Mouse (Mus musculus) forebrain, embryonic 11.5 days (tissue): ENCODE measurements around the gene Ephb6. TPM values are rescaled to one million over a fixed set of nuclear protein-coding genes. Genes with fewer than 3 reads are reported as not detected.

Source experiments
- ATAC-seq: fragments of 200-750 bp; cut with Nextera tagmentation; replicated peaks from 2 replicates; pipeline ENCODE4 v1.8.0; 2017; ENCODE audit warnings: moderate TSS enrichment; ENCODE audit not compliant: low FRiP score
- DNase-seq: peaks from one replicate; pipeline ENCODE4 v3.0.0-alpha.2; 2017; ENCODE audit warnings: low spot score
- H3K27ac ChIP-seq: fragments of 300-500 bp; sonication (generic); 2 replicates; pipeline ENCODE4 v1.5.1; 2014; ENCODE audit warnings: low read depth, low read length
- H3K27me3 ChIP-seq: fragments of 300-500 bp; sonication (generic); 2 replicates; pipeline ENCODE4 v1.6.1; 2014; ENCODE audit warnings: mild to moderate bottlenecking, low read length, mixed read lengths; ENCODE audit not compliant: control insufficient read depth, insufficient read depth
- H3K36me3 ChIP-seq: fragments of 300-500 bp; sonication (generic); 2 replicates; pipeline ENCODE4 v1.6.1; 2014; ENCODE audit warnings: mild to moderate bottlenecking, low read length, moderate library complexity, mixed read lengths; ENCODE audit not compliant: control insufficient read depth, insufficient read depth
- H3K4me1 ChIP-seq: fragments of 300-500 bp; sonication (generic); replicated peaks from 2 replicates; pipeline ENCODE4 v1.6.1; 2014; ENCODE audit warnings: low read length, mixed read lengths; ENCODE audit not compliant: control insufficient read depth, insufficient read depth
- H3K4me2 ChIP-seq: fragments of 300-500 bp; sonication (generic); 2 replicates; pipeline ENCODE4 v1.6.1; 2014; ENCODE audit warnings: low read depth, mild to moderate bottlenecking, low read length, moderate library complexity, mixed read lengths; ENCODE audit not compliant: severe bottlenecking
- H3K4me3 ChIP-seq: fragments of 300-500 bp; sonication (generic); 2 replicates; pipeline ENCODE4 v1.5.1; 2014; ENCODE audit warnings: low read depth, low read length
- H3K9ac ChIP-seq: fragments of 300-500 bp; sonication (generic); 2 replicates; pipeline ENCODE4 v1.6.1; 2014; ENCODE audit warnings: low read length
- H3K9me3 ChIP-seq: fragments of 300-500 bp; sonication (generic); 2 replicates; pipeline ENCODE4 v1.6.1; 2016; ENCODE audit warnings: low read length, mixed read lengths; ENCODE audit not compliant: control insufficient read depth
- WGBS: fragments of 180-500 bp; shearing (Covaris S2); extraction: QIAGEN DNeasy Blood & Tissue Kit; methylation state at CpG from one replicate; pipeline ENCODE4 v1.1.7; 2014; 5-methylcytosine and 5-hydroxymethylcytosine counted together
- polyA plus RNA-seq: library from polyadenylated mRNA; unstranded; fragments of >200 nt; fragmentation: Nextera tagmentation; extraction: Ambion mirVana; gene quantifications from 2 replicates; pipeline ENCODE4 v1.2.1, GENCODE M21; 2014

Ephb6 gene
- polyA plus RNA-seq, 1 experiment from 2014 or later: 14.4 TPM

- Histone ChIP-seq H3K4me3 (no peak overlapping the region), H3K4me2 (no peak overlapping the region), H3K4me1 (no peaks in the 10 kb centered on the region), H3K9me3 (no peaks in the 10 kb centered on the region; the same call in 1 of the 2 replicates), H3K27me3 (no peaks in the 10 kb centered on the region), H3K9ac (no peak overlapping the region), H3K36me3 (no peaks in the 10 kb centered on the region), H3K27ac (no peak overlapping the region)
- ATAC-seq: no peak
- no peak for DNase-seq
- WGBS: 71% methylated on average over 1 of the region's 1 CpGs
Measured at GRCm38 (mm10) chr6:41565261-41565660, 40.0 kb upstream of the Ephb6 start.

- H3K4me3 ChIP-seq: no peak overlapping the region
- DNase-seq (no peak), ATAC-seq (no peak)
- H3K27me3 ChIP-seq: no peaks in the 10 kb centered on the region
- no peak overlapping the region for H3K27ac ChIP-seq
- H3K36me3 ChIP-seq: no peaks in the 10 kb centered on the region
- 88% methylated on average over 4 of the region's 4 CpGs for WGBS
- H3K4me1 ChIP-seq: no peaks in the 10 kb centered on the region
- no peaks in the 10 kb centered on the region; the same call in 1 of the 2 replicates for H3K9me3 ChIP-seq
- no peak overlapping the region for H3K9ac ChIP-seq
- no peak overlapping the region for H3K4me2 ChIP-seq
Measured at GRCm38 (mm10) chr6:41566965-41567364, 38.3 kb upstream of the Ephb6 start.

GRCm38 (mm10) chr6:41569078-41569477 is 36.2 kb upstream of the Ephb6 start:
- Histone ChIP-seq H3K36me3 (no peaks in the 10 kb centered on the region), H3K9ac (no peak overlapping the region), H3K4me1 (no peaks in the 10 kb centered on the region), H3K27me3 (no peaks in the 10 kb centered on the region), H3K4me3 (no peak overlapping the region), H3K9me3 (no peaks in the 10 kb centered on the region), H3K27ac (no peak overlapping the region), H3K4me2 (no peak overlapping the region)
- ATAC-seq: no peak
- 86% methylated on average over 3 of the region's 3 CpGs for WGBS
- no peak for DNase-seq

- no peak for ATAC-seq
Measured at GRCm38 (mm10) chr6:41576526-41577097, 28.7 kb upstream of the Ephb6 start.

GRCm38 (mm10) chr6:41577297-41577696 is 28.0 kb upstream of the Ephb6 start:
- Histone ChIP-seq H3K27me3 (no peaks in the 10 kb centered on the region), H3K4me1 (no peaks in the 10 kb centered on the region), H3K4me3 (no peak overlapping the region), H3K27ac (no peak overlapping the region), H3K4me2 (no peak overlapping the region), H3K36me3 (no peaks in the 10 kb centered on the region), H3K9me3 (no peaks in the 10 kb centered on the region), H3K9ac (no peak overlapping the region)
- 50% methylated on average over 5 of the region's 5 CpGs for WGBS
- DNase-seq (no peak), ATAC-seq (no peak)

More at GRCm38 (mm10) chr6:41576526-41577097, 28.7 kb upstream of the Ephb6 start:
- no peak overlapping the region for H3K27ac ChIP-seq
- no peaks in the 10 kb centered on the region for H3K9me3 ChIP-seq
- WGBS: 60% methylated on average over 5 of the region's 5 CpGs
- no peaks in the 10 kb centered on the region for H3K36me3 ChIP-seq
- H3K4me2 ChIP-seq: no peak overlapping the region
- no peak overlapping the region for H3K9ac ChIP-seq
- no peak for DNase-seq
- no peaks in the 10 kb centered on the region for H3K27me3 ChIP-seq
- no peaks in the 10 kb centered on the region for H3K4me1 ChIP-seq
- H3K4me3 ChIP-seq: no peak overlapping the region

- 65% methylated on average over 7 of the region's 7 CpGs for WGBS
- Histone ChIP-seq H3K9me3 (no peaks in the 10 kb centered on the region), H3K4me1 (no peaks in the 10 kb centered on the region), H3K36me3 (no peaks in the 10 kb centered on the region), H3K9ac (no peak overlapping the region), H3K27ac (no peak overlapping the region), H3K4me3 (no peak overlapping the region), H3K4me2 (no peak overlapping the region), H3K27me3 (no peaks in the 10 kb centered on the region)
- no peak for DNase-seq
- no peak for ATAC-seq
Measured at GRCm38 (mm10) chr6:41581295-41581694, 24.0 kb upstream of the Ephb6 start.

GRCm38 (mm10) chr6:41582189-41582588 is 23.1 kb upstream of the Ephb6 start:
- no peaks in the 10 kb centered on the region for H3K9me3 ChIP-seq
- H3K27ac ChIP-seq: no peak overlapping the region
- no peak overlapping the region for H3K9ac ChIP-seq
- no peak overlapping the region for H3K4me2 ChIP-seq
- H3K4me3 ChIP-seq: no peak overlapping the region
- DNase-seq (no peak), ATAC-seq (no peak)
- 86% methylated on average over 1 of the region's 1 CpGs for WGBS
- H3K27me3 ChIP-seq: no peaks in the 10 kb centered on the region
- no peaks in the 10 kb centered on the region for H3K36me3 ChIP-seq
- no peaks in the 10 kb centered on the region for H3K4me1 ChIP-seq

- no peaks in the 10 kb centered on the region for H3K36me3 ChIP-seq
- peak; percentile 74 for ATAC-seq
- H3K9me3 ChIP-seq: no peaks in the 10 kb centered on the region
- peak overlapping the region; percentile 66 for H3K4me3 ChIP-seq
- under 1% methylated on average over 22 of the region's 23 CpGs for WGBS
- H3K4me2 ChIP-seq: peak overlapping the region; percentile 87
- DNase-seq: peak; percentile 80
- no peaks in the 10 kb centered on the region for H3K27me3 ChIP-seq
- peaks cover 2% of the 10 kb centered on the region; the same call in 1 of the 2 replicates for H3K4me1 ChIP-seq
- peak overlapping the region; percentile 81 for H3K9ac ChIP-seq
- H3K27ac ChIP-seq: peak overlapping the region; percentile 76
Measured at GRCm38 (mm10) chr6:41604401-41605050, 756 bp upstream of the Ephb6 start.

GRCm38 (mm10) chr6:41605794-41606104 is 467 bp downstream of the Ephb6 start:
- Histone ChIP-seq H3K4me1 (peaks cover 2% of the 10 kb centered on the region; the same call in 1 of the 2 replicates), H3K4me2 (peak overlapping the region; percentile 87), H3K27ac (no peak overlapping the region), H3K9ac (peak overlapping the region; percentile 81), H3K27me3 (no peaks in the 10 kb centered on the region), H3K9me3 (no peaks in the 10 kb centered on the region), H3K4me3 (peak overlapping the region; percentile 66), H3K36me3 (no peaks in the 10 kb centered on the region)
- no peak for DNase-seq
- WGBS: 0% methylated on average over 7 of the region's 7 CpGs
- peak; percentile 47 for ATAC-seq
